Mouse (Mus musculus): ENCODE measurements around the gene Faap20.

The Faap20 gene

GRCm38 (mm10) chr4:155221106-155221505, 28.5 kb upstream of the Faap20 start:
- DNase-seq (ENCODE audit: low read depth) = no peak

- peak; percentile 77 for DNase-seq (ENCODE audit: low read depth)
Observed at GRCm38 (mm10) chr4:155221599-155222551, 27.7 kb upstream of the Faap20 start.

- DNase-seq (ENCODE audit: low read depth) = no peak
Observed at GRCm38 (mm10) chr4:155222552-155222840, 27.1 kb upstream of the Faap20 start, which contains the start of gene Ski. Gene Ski, minus strand, starts transcription at chr4:155222592.

- DNase-seq (ENCODE audit: low read depth) = peak; percentile 99
Observed at GRCm38 (mm10) chr4:155222841-155223593, 26.6 kb upstream of the Faap20 start.

GRCm38 (mm10) chr4:155223594-155224528, 25.7 kb upstream of the Faap20 start:
- DNase-seq (ENCODE audit: low read depth) = no peak

- no peak for DNase-seq (ENCODE audit: low read depth)
Observed at GRCm38 (mm10) chr4:155225918-155226317, 23.7 kb upstream of the Faap20 start.

- no peak for DNase-seq (ENCODE audit: low read depth)
Observed at GRCm38 (mm10) chr4:155227986-155228385, 21.6 kb upstream of the Faap20 start.

- DNase-seq (ENCODE audit: low read depth) = no peak
Observed at GRCm38 (mm10) chr4:155228461-155228860, 21.1 kb upstream of the Faap20 start.

- DNase-seq (ENCODE audit: low read depth) = no peak
Observed at GRCm38 (mm10) chr4:155233878-155234277, 15.7 kb upstream of the Faap20 start.

- peak; percentile 39 for DNase-seq (ENCODE audit: low read depth)
Observed at GRCm38 (mm10) chr4:155234371-155235310, 15.0 kb upstream of the Faap20 start.

- peak; percentile 83 for DNase-seq (ENCODE audit: low read depth)
Observed at GRCm38 (mm10) chr4:155235311-155236119, 14.1 kb upstream of the Faap20 start.

GRCm38 (mm10) chr4:155236737-155237385, 12.7 kb upstream of the Faap20 start:
- DNase-seq (ENCODE audit: low read depth) = no peak

GRCm38 (mm10) chr4:155238276-155238675, 11.3 kb upstream of the Faap20 start:
- no peak for DNase-seq (ENCODE audit: low read depth)

GRCm38 (mm10) chr4:155239494-155239893, 10.1 kb upstream of the Faap20 start:
- no peak for DNase-seq (ENCODE audit: low read depth)

- no peak for DNase-seq (ENCODE audit: low read depth)
Observed at GRCm38 (mm10) chr4:155241789-155242188, 7.8 kb upstream of the Faap20 start.

- DNase-seq (ENCODE audit: low read depth) = no peak
Observed at GRCm38 (mm10) chr4:155242292-155242691, 7.3 kb upstream of the Faap20 start.

GRCm38 (mm10) chr4:155243233-155243632, 6.4 kb upstream of the Faap20 start:
- no peak for DNase-seq (ENCODE audit: low read depth)

- DNase-seq (ENCODE audit: low read depth) = no peak
Observed at GRCm38 (mm10) chr4:155245770-155246492, 3.7 kb upstream of the Faap20 start.

- DNase-seq (ENCODE audit: low read depth) = no peak
Observed at GRCm38 (mm10) chr4:155246691-155247105, 2.9 kb upstream of the Faap20 start.
